Mouse (Mus musculus): ENCODE data around the gene Sugct.

Gene Sugct

GRCm38 (mm10) chr13:17028595-17028994 is 666.8 kb downstream of the Sugct start:
- DNase-seq = peak; percentile 83

- DNase-seq = peak; percentile 14
Measured at GRCm38 (mm10) chr13:17027846-17028529, 667.4 kb downstream of the Sugct start.

GRCm38 (mm10) chr13:17027001-17027400 is 668.4 kb downstream of the Sugct start:
- no peak for DNase-seq

GRCm38 (mm10) chr13:16996464-16996863 is 698.9 kb downstream of the Sugct start:
- no peak for DNase-seq

GRCm38 (mm10) chr13:16995321-16995720 is 700.0 kb downstream of the Sugct start:
- DNase-seq = no peak

GRCm38 (mm10) chr13:16977743-16978142 is 717.6 kb downstream of the Sugct start:
- no peak for DNase-seq

- no peak for DNase-seq
Measured at GRCm38 (mm10) chr13:16971277-16971676, 724.1 kb downstream of the Sugct start.

- no peak for DNase-seq
Measured at GRCm38 (mm10) chr13:16968995-16969394, 726.4 kb downstream of the Sugct start.

- DNase-seq = no peak
Measured at GRCm38 (mm10) chr13:16964823-16965475, 730.4 kb downstream of the Sugct start.

GRCm38 (mm10) chr13:16952045-16952444 is 743.3 kb downstream of the Sugct start:
- DNase-seq = no peak

GRCm38 (mm10) chr13:16939466-16939811 is 755.9 kb downstream of the Sugct start:
- no peak for DNase-seq

GRCm38 (mm10) chr13:16938552-16939465 is 756.5 kb downstream of the Sugct start:
- DNase-seq = no peak

- DNase-seq = no peak
Measured at GRCm38 (mm10) chr13:16937422-16938202, 757.7 kb downstream of the Sugct start.

- no peak for DNase-seq
Measured at GRCm38 (mm10) chr13:16935029-16935428, 760.3 kb downstream of the Sugct start.

GRCm38 (mm10) chr13:16933600-16933999 is 761.8 kb downstream of the Sugct start:
- DNase-seq = no peak

GRCm38 (mm10) chr13:16921305-16921704 is 774.0 kb downstream of the Sugct start:
- DNase-seq = peak; percentile 9

GRCm38 (mm10) chr13:16915697-16916096 is 779.7 kb downstream of the Sugct start:
- no peak for DNase-seq

- DNase-seq = no peak
Measured at GRCm38 (mm10) chr13:16912214-16912613, 783.1 kb downstream of the Sugct start.

- no peak for DNase-seq
Measured at GRCm38 (mm10) chr13:16906974-16907373, 788.4 kb downstream of the Sugct start.

- peak; percentile 8 for DNase-seq
Measured at GRCm38 (mm10) chr13:16901424-16901823, 793.9 kb downstream of the Sugct start.

- no peak for DNase-seq
Measured at GRCm38 (mm10) chr13:16898084-16898792, 797.1 kb downstream of the Sugct start.

- DNase-seq = no peak
Measured at GRCm38 (mm10) chr13:16878056-16878455, 817.3 kb downstream of the Sugct start.
